Mouse (Mus musculus) left cerebral cortex, adult 2 months (tissue): ENCODE results near the gene Maats1. TPM values are rescaled to one million over a fixed set of nuclear protein-coding genes. Genes with fewer than 3 reads are reported as not detected.
"Not testable (repeated sequence)": the region's sequence is repeated elsewhere in the genome, so short reads cannot be mapped to it uniquely, and the experiment has no call there.

Source experiments
- DNase-seq, 2 experiments: peaks; one replicate each; pipeline ENCODE4 v3.0.0; 2021 to 2022; ENCODE audit warnings: low spot score in 2 of 2, mixed read lengths in 1 of 2; ENCODE audit errors: extremely low spot score in 1 of 2
- H3K27ac ChIP-seq: fragments of 200-600 bp; 2 replicates; pipeline ENCODE4 v1.8.1; 2022
- H3K4me3 ChIP-seq: fragments of 200-600 bp; 2 replicates; pipeline ENCODE4 v1.8.1; 2022
- CTCF ChIP-seq: fragments of 200-600 bp; IDR thresholded peaks from 2 replicates; pipeline ENCODE4 v1.8.1; 2022; ENCODE audit warnings: antibody characterized with exemption, mild to moderate bottlenecking, moderate library complexity
- intact Hi-C: fragments of 180-260 bp; cut with DNase I; formaldehyde crosslinking; loops from one replicate; pipeline ENCODE4 v1.15.1; 2025
- total RNA-seq, 2 experiments: library from RNA; stranded (reverse); gene quantifications; 2 replicates each; pipeline ENCODE4 v1.2.3; 2021

Gene Maats1
- total RNA-seq, 2 experiments from 2014 or later = 1.2 to 1.6 TPM

GRCm38 (mm10) chr16:38344941-38345725 is 3.2 kb upstream of the Maats1 start:
- TF ChIP-seq CTCF = peak; percentile 38
- DNase-seq = no peak

DNA sequence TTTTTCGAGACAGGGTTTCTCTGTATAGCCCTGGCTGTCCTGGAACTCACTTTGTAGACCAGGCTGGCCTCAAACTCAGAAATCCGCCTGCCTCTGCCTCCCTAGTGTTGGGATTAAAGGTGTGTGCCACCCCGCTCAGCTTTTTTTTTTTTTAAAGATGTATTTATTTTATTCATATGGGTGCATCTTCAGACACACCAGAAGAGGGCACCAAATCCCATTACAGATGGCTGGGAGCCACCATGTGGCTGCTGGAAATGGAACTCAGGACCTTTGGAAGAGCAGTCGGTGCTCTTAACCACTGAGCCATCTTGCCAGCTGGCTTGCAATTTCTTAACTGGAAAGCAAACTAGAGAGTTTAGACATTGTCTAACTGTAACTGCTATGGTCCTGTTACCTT is 3.9 kb downstream of the Maats1 start:
- H3K4me3 ChIP-seq, intact Hi-C loops, DNase-seq, H3K27ac ChIP-seq: not testable (repeated sequence)
- peak; percentile 34 for TF ChIP-seq CTCF

More at GRCm38 (mm10) chr16:38344941-38345725, 3.2 kb upstream of the Maats1 start:
- Histone ChIP-seq H3K4me3 (no peak overlapping the region), H3K27ac (no peak overlapping the region)
- intact Hi-C loops = no loop called here

DNA sequence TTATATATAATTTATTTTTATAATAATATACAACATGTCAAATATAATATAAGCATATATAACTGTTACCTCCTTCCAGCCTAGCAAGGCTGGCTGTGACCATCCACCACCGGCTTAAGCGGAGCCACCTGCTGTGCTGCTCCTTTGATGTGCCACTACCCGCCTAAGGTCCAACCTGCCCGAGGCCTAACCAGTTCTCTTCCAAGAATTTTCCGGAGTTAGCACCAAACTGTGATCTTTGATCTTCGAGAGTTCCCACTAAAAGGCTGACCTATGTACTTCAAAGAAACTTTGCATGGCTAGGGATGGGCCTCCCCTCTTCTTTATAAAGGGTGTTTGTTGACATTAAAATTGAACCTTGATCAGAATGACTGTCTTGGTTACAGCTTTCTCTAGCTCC is 7.5 kb downstream of the Maats1 start:
- Histone ChIP-seq H3K27ac (no peak overlapping the region), H3K4me3 (no peak overlapping the region)
- intact Hi-C loops = no loop called here
- TF ChIP-seq CTCF = no peak
- DNase-seq = no peak

DNA sequence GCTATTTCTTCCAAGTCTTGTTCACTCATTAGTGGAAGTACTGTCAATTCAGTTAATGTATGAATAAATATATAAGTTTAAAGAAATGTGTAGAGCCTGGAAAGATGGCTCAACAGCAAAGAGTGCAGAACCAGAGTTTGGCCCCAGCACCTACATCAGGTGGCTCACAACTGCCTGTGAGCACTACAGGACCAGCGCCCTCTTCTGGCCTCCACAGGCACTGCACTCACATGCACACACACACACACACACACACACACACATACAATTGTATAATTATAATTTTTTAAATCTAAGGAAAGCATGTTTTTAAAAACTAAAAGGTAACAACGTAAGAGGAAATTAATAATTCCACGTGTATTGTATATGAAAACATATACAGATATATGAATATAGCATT is 12.6 kb downstream of the Maats1 start:
- intact Hi-C loops = no loop called here
- no peak; the same call in 1 of the 2 replicates for TF ChIP-seq CTCF
- DNase-seq = no peak
- no peak overlapping the region for H3K4me3 ChIP-seq
- H3K27ac ChIP-seq = no peak overlapping the region

DNA sequence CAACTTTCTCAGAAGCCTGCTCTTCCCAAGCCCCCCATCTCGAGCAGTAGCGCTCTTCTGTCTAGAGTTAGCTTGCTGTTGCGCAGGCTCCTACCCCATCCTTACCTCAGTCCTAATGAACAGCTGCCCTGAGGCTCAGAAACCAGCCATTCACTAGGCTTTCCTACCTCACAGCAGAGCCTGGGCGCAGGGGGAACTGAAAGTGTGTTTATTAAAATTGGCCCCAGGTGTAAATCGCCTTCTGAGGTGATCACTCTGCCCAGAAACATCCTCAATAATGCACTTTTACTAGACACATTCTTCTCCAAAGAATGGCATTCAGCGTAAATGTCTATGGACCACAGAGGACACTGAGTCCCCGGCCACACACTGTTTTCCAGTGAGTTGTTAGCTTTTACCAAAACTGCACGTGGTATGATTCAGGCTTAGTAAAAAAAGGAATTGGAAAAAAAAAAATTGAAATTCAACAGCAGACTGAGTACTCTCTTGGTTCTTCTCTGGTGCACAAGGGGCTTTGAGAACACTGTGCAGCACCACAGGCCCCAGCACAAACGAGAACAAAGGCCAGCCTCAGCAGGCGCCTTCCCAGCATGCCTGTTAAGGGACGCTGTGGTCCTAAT is 15.1 kb downstream of the Maats1 start:
- no peak for DNase-seq
- H3K27ac ChIP-seq = no peak overlapping the region
- intact Hi-C loops = no loop called here
- H3K4me3 ChIP-seq = no peak overlapping the region
- TF ChIP-seq CTCF = no peak

- no peak for TF ChIP-seq CTCF
Measured at GRCm38 (mm10) chr16:38324311-38324710, 17.6 kb downstream of the Maats1 start.

DNA sequence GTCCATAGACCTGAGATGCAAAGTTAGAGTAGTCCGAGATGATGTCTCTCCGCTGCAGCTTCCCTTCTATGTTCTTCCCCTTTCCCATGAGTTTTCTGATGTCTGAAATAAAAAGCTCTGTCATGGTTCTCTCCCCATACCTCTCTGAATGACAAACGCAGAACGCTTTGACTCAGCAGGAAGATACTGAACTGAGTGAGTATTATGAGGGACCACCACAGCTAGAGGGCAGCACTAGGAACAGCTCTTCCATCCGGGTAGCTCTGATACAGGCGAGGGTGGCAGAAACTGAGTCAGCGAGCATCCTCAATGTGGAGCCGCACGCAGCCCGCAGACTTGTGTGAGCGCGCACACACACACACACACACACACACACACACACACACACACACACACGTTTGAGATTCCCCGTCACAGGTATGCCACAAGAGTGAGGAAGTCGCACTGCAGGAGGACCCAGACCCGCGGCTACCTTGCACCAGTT is 20.4 kb downstream of the Maats1 start:
- Histone ChIP-seq H3K4me3 (no peak overlapping the region), H3K27ac (no peak overlapping the region)
- peak; percentile 64 for TF ChIP-seq CTCF
- DNase-seq = peak; percentile 60
- intact Hi-C loops = no loop called here

More at GRCm38 (mm10) chr16:38324311-38324710, 17.6 kb downstream of the Maats1 start:
- Histone ChIP-seq H3K4me3 (no peak overlapping the region), H3K27ac (no peak overlapping the region)
- DNase-seq = no peak
- intact Hi-C loops = no loop called here

GRCm38 (mm10) chr16:38319087-38319486 is 22.9 kb downstream of the Maats1 start:
- DNase-seq = no peak
- Histone ChIP-seq H3K4me3 (no peak overlapping the region), H3K27ac (no peak overlapping the region)
- no peak for TF ChIP-seq CTCF
- intact Hi-C loops = no loop called here

GRCm38 (mm10) chr16:38318492-38318891 is 23.5 kb downstream of the Maats1 start:
- TF ChIP-seq CTCF = no peak
- no peak for DNase-seq
- intact Hi-C loops = no loop called here
- Histone ChIP-seq H3K27ac (no peak overlapping the region), H3K4me3 (no peak overlapping the region)

DNA sequence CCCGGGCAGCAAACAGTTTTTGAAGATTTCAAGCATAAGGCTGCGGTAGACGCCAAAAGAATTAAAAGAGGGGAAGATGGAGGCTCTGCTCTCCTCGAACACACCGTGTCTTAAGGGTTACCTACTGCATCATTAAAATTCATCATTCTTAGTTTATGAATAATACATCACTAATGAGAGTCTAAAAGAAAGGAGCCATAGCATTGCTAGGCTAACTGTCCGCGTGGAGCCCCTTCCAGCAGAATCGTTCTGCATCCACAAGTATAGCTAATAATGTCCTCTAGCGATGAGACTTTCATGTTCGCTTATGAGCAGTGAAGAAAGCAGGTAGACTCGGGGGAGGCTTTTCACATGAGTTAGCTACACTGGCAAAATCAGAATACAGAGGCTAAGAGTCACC is 33.7 kb downstream of the Maats1 start:
- no peak overlapping the region for H3K4me3 ChIP-seq
- DNase-seq = no peak

GRCm38 (mm10) chr16:38307651-38308050 is 34.3 kb downstream of the Maats1 start:
- no peak for DNase-seq
- no peak for TF ChIP-seq CTCF
- intact Hi-C loops = no loop called here
- H3K4me3 ChIP-seq = no peak overlapping the region
- H3K27ac ChIP-seq = no peak overlapping the region

More for the DNA sequence above, 33.7 kb downstream of the Maats1 start:
- H3K27ac ChIP-seq = no peak overlapping the region
- TF ChIP-seq CTCF = no peak
- intact Hi-C loops = no loop called here

GRCm38 (mm10) chr16:38307221-38307605 is 34.7 kb downstream of the Maats1 start:
- intact Hi-C loops = no loop called here
- no peak for DNase-seq
- no peak overlapping the region for H3K4me3 ChIP-seq
- no peak for TF ChIP-seq CTCF
- no peak overlapping the region for H3K27ac ChIP-seq
